Mouse (Mus musculus): ENCODE results near the gene Mark3.

The Mark3 gene

DNA sequence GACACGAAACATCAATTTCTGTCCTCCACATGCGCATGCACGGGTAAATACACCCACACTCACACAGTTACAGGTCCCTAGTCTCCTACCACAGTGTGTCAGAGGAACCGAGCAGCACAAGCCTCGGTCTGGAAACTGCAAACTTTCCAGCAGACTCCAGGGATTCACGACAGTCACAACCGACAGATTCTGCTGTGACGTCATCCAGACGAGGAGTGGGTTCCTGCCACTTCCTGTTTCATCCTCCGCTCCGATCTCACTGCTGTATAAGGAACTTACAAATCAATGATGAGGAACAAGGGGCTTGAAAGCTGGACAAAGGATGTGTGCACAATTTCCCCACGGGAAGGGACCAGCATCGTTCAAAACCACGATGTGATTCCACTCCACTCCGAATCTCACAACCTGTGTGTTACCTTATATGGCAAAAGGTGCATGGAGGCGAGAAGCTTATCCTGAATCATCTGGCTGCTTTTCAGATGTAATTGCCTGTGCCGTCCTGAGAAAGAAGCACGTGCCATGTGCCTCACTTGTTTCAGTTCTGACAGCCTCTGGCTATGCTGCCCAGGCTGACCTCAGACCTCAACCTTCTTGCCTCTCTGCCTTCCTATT lies 14.6 kb upstream of the Mark3 start:
- no peak for DNase-seq (ENCODE audit: low read depth, low spot score)

DNA sequence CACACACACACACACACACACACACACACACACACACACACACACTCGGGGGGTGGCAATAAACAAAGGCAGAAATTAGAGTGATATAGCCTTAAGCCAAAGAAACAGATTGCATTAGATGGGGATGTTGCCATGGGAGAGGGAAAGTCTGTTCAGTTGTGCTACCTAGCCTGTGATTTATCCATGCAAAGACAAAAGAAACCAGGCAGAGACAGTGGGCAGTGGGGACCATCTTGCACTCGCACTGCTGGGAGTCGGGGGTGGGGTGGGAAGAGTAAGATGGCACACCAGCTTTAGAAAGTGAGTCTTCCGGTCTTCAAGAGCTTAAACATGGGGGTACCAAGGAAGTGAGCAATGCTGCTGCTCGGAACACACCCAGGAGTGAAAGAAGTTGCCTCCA lies 14.0 kb upstream of the Mark3 start:
- DNase-seq (ENCODE audit: low read depth, low spot score), result no peak

DNA sequence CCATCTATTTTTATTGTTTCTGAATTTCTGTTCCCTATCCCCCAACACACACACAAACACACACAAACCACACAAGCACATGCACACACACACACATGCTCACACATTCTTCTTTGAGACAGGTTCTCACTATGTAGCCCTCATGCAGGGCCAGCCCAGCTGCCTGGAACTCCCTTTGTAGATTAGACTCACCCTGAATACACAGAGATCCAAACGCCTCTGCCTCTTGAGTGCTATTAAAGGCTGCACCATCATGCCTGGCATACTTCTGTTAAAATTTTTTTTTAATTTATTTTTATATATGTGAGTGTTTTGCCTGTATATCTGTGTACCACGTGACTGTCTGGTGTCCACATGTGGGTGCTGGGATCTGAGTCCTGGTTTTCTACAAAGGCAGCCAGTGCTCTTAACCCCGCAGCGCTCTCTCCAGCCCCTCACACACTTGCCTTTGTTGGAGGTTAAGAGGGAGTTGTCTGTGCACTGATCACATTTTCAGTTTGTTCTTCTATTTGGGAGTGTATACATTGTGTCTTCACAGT lies 12.0 kb upstream of the Mark3 start:
- no peak for DNase-seq (ENCODE audit: low read depth, low spot score)

DNA sequence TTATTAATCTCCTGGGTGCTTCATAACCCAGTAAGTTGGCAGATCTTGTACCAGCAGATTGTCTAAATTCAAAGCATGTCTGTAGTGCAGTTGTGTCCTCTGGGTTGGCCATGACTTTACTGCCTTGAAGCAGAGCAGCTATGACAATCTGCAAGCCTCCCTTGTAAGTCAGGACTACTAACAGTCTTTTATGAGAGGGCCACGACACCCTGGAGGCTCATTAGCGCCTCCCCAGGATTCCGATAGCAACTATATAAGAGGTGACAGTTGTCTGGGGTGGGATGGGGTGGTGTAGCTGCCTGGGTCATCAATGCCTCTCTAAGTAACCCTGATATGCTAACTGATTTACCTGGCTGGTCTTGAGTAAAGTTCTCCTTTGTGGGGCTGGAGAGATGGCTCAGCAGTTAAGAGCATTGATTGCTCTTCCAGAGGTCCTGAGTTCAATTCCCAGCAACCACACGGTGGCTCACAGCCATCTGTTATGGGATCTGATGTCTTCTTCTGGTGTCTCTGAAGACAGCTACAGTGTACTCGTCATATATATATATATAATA lies 11.2 kb upstream of the Mark3 start:
- no peak for DNase-seq (ENCODE audit: low read depth, low spot score)

DNA sequence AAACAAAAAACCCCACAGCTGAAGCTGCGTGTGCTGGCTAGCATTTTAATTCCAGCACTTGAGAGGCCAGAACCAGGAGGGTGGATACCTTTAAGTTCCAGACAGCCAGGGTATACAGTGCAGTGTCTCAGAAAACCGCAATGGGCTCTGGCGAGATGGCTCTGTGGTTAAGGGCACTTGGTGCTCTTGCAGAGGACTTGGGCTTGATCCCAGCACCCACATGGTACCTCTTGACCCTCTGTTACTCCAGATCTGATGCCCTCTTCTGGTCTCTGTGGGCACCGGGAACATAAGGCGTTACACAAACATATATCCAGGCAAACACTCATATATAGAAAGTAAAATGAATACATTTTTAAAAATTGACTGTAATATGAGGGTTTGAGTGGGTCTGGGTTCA lies 9.0 kb upstream of the Mark3 start:
- no peak for DNase-seq (ENCODE audit: low read depth, low spot score)

DNA sequence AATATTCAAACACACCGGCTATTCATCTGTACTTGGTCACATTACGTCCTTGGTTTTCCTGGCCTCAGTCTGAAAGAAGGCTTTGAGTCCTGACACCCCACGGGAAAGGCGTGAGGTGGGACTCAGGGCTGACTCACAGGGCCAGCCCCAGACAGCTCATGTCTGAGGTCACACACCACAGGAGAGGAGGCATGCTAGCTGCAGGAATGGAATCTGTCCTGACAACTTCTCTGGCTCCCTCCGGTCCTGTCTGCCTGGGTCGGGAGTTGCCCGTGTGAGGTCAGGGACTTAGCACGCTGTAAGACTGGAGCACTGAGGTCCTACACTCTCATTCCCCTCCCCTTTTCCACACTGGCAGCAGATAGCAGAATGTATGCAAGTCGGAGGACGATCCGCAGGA lies 5.5 kb upstream of the Mark3 start:
- DNase-seq (ENCODE audit: low read depth, low spot score), result no peak

DNA sequence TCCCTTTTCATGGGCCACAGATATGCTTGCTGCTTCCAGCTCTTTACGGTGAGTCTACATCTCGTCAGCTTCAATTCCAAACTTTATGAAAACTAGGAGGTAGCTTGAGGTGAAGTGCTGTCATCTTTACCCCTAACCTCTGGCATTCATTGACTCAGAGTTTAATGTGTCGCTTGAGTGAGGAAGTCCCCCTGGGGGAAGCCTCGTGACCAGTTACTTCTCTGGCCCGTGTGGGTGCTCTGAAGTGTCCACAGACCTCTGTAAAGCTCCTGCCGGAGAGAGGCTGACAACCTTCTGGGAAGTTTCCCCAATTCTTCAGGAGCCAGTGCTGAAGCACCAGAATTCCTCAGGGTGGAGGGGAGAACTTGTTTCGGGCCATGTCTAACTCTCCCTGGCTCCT lies 1.9 kb upstream of the Mark3 start:
- no peak for DNase-seq (ENCODE audit: low read depth, low spot score)

DNA sequence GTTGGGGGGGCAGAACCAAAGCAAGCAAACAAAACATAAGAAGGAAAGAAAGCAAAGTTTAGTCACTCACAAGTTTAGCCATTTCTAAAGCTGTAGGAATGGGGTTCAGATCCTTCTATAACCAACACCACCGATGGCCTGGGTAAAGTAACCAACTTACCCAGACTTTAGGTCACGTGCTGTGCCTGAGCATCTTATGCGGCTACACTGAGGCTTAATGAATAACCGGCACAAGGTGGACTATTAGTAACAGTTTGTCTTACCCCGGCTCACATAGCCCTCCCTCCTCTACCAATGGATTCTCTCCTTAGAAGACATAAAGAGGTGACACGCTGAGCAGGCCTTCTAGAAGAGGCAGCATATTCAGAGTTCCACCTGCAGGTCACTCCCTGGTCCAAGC lies 1.0 kb upstream of the Mark3 start:
- DNase-seq (ENCODE audit: low read depth, low spot score), result no peak

DNA sequence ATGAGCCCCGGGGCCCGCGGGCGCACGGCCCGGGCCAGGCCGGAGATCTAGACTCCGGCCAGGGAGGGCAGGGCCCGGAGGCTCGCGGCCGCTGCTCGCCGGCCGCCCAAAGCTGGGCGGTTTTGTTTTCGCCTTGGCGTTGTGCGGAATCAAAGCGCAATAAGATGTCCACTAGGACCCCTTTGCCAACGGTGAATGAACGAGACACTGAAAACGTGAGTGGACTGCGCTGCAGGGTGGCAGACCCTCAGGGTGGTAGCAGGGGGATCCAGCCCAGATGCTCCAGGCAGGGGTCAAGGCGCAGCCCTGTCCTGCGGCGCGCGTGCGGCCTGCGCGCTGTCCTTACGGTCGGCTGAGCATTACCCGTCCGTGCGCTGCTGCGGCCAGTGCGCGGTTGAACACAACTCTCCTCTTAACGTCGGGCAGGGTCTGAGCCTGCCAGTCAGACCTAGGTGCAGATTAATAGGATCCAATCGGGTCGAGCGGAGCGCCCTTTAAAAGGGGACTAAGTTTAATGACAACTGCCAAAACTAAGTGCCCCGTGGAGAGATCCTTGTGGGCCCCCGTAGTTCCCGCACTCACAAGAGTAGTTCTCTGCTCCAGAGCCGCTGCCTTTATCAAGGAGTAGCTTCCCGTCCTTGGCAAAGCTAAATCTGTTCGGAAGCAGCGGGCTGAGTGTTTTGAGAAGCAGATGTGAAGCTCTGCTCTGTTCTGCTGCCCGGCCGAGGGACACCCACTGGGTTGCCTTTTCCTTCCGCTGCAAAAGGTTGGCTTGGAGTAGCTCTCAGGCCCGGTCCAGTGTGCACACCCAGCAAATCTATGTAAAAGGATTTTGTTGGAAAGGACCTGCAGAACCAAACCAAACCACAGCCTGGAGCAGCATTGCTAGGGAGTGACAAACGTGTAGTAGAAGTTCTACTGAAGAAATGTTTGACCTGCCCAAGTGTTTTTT lies 840 bp downstream of the Mark3 start:
- DNase-seq (ENCODE audit: low read depth, low spot score), result peak; percentile 18

DNA sequence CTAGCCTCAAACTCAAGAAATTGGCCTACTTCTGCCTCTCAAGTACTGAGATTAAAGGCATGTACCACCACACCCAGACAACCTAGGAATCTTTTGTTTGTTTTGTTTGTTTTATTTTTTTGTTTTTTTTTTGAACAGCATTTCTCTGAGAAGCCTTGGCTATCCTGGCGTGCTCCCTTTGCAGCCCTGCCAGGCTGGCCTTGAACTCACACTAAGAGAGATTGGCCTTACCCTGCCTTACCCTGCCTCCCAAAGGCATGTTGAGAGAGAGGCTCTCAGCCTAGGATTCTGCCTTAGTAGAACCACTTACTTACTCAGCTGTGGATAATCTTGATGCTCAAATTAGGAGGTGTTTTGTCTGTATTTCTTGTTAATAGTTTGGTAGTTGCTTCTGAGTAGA lies 8.7 kb downstream of the Mark3 start:
- DNase-seq (ENCODE audit: low read depth, low spot score), result no peak

DNA sequence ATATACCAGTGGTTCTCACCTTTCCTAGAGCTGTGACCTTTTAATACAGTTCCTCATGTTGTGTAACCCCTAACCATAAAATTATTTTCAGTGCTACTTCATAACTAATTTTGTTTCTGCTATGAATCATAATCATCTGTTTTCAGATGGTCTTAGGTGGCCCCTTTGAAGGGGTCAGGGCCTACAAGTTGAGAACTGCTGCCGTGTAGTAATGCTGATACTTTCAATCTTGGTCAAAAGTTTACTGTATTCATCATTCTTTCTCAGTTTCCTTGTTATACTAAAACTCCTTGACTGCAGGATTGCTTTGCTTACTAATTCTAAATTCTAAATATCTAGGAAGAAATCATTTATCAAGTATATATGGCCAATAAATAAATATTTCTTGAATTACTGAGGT lies 10.1 kb downstream of the Mark3 start:
- DNase-seq (ENCODE audit: low read depth, low spot score), result no peak

DNA sequence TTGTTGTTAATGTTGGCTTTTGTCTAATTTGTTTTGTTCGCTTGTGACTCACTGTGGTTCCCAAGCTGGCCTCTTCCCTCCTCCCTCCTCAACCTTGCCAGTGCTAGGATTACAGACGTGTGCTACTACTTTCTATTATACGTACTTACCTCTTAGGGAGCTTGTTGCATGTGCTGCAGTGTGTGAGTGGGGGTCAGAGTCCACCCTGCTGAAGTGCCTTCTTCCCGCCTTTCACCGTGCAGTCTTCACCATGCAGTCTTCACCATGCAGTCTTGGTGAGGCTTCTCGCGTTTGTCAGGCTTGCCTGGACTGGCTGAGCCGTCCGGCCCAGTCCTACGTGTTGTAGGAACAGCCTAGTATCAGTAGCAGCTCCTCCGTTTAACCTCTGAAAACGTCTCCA lies 12.9 kb downstream of the Mark3 start:
- DNase-seq (ENCODE audit: low read depth, low spot score), result no peak

DNA sequence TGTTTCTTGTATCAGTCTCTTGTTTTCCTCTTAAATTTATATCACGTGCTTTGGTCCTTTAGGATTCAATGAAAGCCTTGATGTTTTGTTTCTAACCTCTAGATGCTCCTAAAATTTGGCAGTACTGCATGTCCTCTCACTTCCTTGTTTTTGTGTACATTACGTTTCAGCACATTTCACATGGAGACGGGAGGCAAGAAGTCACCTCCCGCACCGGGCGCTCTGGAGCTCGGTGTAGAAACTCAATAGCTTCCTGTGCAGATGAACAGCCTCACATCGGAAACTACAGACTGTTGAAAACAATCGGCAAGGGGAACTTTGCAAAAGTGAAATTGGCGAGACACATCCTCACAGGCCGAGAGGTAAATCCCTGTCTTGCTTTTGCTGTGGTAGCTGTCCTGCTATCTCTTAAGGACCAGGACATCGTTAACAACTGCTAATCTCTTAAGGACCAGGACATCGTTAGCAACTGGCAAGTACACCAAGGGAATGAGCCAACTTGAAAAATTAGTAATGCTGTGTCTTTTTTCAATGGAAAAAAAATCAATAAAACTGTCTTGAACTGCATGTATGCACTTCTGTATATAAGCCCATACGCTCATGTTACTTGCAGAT lies 18.2 kb downstream of the Mark3 start:
- no peak for DNase-seq (ENCODE audit: low read depth, low spot score)

DNA sequence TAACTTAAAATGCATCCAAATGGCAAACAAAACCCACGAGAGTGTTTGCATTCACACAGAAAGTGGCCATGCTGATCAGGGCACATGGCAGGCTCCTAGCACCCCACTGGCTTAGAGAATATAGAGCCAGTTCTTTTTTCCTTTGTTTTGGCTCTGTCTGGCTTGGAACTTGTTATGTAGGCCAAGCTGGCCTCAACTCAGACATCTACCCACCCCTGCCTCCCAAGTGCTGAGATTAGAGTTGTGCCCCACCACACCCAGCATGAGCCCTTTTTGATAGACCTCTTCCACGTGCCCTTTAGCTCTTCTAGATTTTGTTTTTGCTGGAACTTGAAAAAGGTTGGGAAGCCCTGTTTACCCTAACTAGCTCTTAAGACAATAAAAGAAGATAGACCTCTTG lies 19.5 kb downstream of the Mark3 start:
- DNase-seq (ENCODE audit: low read depth, low spot score), result no peak

DNA sequence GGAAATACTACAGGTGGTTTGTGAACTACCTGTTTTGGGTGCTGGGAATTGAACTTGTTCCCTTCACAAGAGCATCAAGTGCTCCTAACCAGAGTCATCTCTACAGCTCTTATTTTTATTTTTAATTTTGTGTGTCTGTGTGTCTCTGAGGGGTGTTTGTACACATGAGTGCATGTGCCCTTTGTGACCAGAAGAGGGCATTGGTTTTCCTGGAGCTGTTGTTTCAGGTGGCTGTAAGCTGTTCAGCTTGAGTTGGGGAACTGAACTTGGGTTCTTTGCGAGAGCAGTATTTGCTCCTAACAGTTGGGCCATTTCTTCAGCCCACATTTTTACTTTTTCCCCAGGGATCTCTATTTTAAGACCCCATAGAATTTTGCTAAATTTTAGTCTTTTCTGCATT lies 23.0 kb downstream of the Mark3 start:
- no peak for DNase-seq (ENCODE audit: low read depth, low spot score)

DNA sequence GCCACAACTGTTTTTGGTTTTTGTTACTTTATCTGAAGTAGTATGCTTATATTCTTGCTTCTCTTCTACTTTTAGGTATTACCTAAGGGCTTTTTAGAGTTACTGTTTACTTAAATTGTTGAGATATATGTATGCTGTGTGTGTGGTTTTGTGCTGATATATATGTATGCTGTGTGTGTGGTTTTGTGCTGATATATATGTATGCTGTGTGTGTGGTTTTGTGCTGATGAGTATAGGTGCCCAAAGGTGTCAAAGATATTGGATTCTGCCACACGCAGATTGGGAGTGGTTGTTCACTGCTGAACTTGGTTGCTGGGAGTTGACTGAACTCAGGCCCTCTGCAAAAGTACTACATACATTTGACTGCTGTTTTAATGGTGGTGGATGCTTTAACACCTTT lies 24.6 kb downstream of the Mark3 start:
- DNase-seq (ENCODE audit: low read depth, low spot score), result no peak

DNA sequence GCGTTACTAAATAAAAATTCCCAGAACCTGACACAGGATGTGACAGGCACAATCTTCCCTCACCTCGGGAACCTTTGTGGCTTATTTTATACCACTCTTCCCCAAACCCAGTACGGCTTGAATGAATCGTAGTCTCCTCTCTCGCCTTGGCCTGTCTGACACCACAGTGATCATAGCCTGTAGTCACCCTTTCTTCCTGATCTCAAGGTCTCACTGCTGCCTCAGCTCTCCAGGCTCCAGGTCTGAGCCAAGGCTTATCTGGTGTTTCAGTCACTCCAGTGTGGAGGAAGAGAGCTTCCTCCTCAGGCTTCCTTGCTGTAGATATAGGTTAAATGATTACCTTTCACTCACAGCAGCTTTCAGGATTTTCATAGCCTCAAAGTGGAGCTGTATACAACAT lies 25.3 kb downstream of the Mark3 start:
- no peak for DNase-seq (ENCODE audit: low read depth, low spot score)

DNA sequence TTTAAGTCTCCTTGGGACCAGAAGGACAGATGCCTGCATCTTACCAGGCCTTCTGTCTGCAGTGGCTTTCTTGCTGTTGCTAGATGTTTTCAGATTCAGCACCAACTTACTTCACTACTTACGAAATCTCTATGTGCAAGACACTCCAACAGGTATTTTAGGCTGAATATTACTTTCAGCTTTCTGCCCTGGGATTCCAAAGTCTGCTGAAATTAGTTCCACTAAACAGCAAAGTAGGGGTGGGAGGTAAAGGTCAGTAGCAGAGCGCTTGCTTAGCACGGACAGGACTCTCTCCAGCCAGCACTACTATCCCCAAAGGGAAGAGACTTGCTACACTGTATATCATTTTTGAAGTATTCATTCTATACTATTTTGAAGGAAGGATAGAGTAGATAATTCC lies 29.5 kb downstream of the Mark3 start:
- no peak for DNase-seq (ENCODE audit: low read depth, low spot score)

DNA sequence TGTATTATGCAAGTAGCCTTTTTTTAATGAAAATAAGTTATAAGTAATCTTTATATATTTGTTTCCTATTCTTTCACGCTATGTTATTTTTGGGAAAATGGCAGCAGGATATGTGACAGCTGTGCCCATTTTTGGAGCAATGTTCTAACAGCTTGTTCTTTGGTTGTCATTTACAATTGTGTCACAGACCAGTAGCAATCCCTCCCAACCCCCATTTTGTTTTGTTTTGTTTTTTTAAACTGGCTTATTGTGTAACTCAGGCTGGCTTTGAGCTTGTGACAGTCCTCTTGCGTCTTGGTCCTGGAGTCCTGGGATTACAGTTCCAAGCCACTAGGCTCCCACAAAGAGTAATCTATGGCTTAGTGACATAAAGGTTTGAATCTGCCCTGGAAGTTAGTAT lies 31.3 kb downstream of the Mark3 start:
- DNase-seq (ENCODE audit: low read depth, low spot score), result no peak

DNA sequence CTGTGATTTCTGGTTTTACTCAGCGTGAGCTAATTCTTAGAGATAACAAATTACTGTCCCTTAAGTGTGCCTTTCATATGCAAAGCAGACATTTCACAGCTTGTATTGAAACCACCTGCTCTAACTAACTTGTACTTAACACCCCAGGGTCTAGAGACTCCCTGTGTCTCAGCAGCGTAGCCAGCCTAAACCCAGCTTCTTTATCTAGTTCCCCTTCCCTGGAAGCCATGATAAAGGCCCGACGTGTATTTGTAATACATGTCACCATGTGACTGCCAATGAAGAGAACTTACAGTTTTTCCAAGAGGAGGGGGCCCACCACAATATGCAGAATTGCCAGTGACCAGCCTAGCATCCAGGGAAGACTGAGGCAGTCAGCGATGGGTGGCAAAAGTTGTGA lies 33.7 kb downstream of the Mark3 start:
- DNase-seq (ENCODE audit: low read depth, low spot score), result no peak

DNA sequence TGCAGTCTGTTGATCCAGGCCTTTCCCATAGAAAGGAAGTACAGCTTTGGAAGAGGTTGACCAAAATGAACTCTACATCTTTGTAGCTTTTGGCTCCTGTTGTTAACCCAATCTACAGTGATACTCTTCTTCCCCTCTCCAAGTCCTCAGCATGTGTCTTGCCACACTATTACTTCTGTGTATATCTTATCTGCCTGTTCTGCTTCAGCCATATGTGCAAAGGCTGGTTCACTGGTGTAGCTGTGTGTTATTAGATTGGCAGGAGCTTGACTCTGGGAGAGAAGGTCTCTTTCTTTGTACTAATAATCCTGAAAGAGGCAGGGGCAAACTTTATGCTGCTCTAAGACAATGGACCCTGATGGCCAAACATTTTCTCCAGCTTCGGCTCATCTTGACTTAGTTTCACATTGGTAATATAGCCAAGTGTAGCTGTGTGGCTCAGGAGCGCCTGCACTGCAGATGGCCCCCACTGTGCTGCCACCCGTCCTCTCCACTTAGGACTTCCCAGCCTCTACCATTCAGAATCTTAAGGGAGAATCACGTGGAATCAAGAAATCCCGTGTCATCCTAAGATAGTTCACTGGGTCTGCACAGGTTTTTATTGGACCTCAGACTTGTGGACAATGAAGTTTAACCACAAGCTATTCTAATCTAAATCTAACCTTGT lies 40.3 kb downstream of the Mark3 start:
- no peak for DNase-seq (ENCODE audit: low read depth, low spot score)

DNA sequence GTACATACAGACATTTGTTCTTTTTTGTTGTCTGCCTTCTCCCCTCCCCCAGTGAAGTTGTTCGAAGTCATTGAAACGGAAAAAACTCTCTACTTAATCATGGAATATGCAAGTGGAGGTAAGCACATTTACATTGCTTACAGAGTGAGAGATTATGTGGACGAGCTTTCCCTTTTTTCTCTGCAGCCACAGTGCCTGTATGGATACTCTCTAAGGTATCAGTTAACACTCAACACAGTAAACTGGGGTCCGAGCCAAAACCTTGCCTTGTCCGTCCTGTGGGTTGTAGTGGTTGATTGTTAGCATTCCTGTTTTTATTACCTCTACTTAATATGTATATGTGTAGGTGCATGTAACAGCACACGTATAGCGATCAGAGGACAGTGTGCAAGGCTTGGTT lies 43.9 kb downstream of the Mark3 start:
- no peak for DNase-seq (ENCODE audit: low read depth, low spot score)
